Comparison of ENCODE assay signal across 17 mouse cellular contexts in the genomic region with DNA sequence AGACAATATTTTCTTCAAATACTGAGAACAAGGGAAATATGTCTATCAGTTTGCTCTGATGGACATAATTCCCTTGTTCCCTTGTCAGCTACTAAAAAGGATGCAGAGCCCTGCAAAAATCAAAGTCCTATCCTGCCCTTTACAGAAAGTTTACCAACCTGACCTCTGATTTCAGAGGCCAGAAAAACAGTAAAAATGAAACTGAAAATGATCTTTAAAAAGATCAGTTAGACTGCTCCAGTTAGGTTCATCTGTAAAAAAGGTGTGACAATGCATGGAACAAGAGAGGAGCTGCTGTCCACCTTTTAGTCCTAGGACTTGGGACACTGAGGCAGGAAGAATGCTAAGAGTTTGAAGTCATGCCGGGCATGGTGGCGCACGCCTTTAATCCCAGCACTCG. TPM values are rescaled to one million over a fixed set of nuclear protein-coding genes. Genes with fewer than 3 reads are reported as not detected.
"Had no signal": no experiment of that assay in that cellular context is flagged by ENCODE, and none has a peak within 500 bp of the region (broad histone marks: within the 10 kb centered on the region; RNA-seq: fewer than 3 reads in every experiment).

No protein-coding gene starts in this region.

- DNase-seq: gastrocnemius, adult 2 months; gastrocnemius, postnatal 10 days; gastrocnemius, postnatal 36 days; heart, adult 18-20 months; heart, postnatal 14 days; heart, postnatal 36 days; kidney, adult 18-20 months; kidney, adult 8-10 months; kidney, postnatal 10 days; kidney, postnatal 25 days; kidney, postnatal 4 days; liver, embryonic 13.5 days had no signal

RNA-seq across cellular contexts. Expression of gene Nme9, which starts 39.8 kb away (rescaled TPM):
- total RNA-seq: gastrocnemius, adult 2 months; gastrocnemius, postnatal 10 days; gastrocnemius, postnatal 36 days; heart, adult 8-10 months; heart, postnatal 36 days; hematopoietic stem cell, adult 5-6 weeks; left cerebral cortex, adult 2 months; left cerebral cortex, postnatal 14 days; left cerebral cortex, postnatal 36 days had no signal
